Mouse (Mus musculus): ENCODE results near the gene Tspoap1.

Gene Tspoap1

GRCm38 (mm10) chr11:87744964-87745363, 15.4 kb upstream of the Tspoap1 start:
- no peak for ATAC-seq (ENCODE audit: insufficient number of reproducible peaks, low FRiP score, low TSS enrichment)

- no peak for ATAC-seq (ENCODE audit: insufficient number of reproducible peaks, low FRiP score, low TSS enrichment)
These were observed 14.4 kb upstream of the Tspoap1 start for GRCm38 (mm10) chr11:87745632-87746555.

- no peak for ATAC-seq (ENCODE audit: insufficient number of reproducible peaks, low FRiP score, low TSS enrichment)
These were observed 13.0 kb upstream of the Tspoap1 start for GRCm38 (mm10) chr11:87747312-87747711.

GRCm38 (mm10) chr11:87747716-87748115, 12.6 kb upstream of the Tspoap1 start:
- no peak for ATAC-seq (ENCODE audit: insufficient number of reproducible peaks, low FRiP score, low TSS enrichment)

- no peak for ATAC-seq (ENCODE audit: insufficient number of reproducible peaks, low FRiP score, low TSS enrichment)
These were observed 11.9 kb upstream of the Tspoap1 start for GRCm38 (mm10) chr11:87748132-87749119.

GRCm38 (mm10) chr11:87749192-87750042, 10.9 kb upstream of the Tspoap1 start:
- ATAC-seq (ENCODE audit: insufficient number of reproducible peaks, low FRiP score, low TSS enrichment), result no peak

GRCm38 (mm10) chr11:87750043-87750421, 10.3 kb upstream of the Tspoap1 start:
- no peak for ATAC-seq (ENCODE audit: insufficient number of reproducible peaks, low FRiP score, low TSS enrichment)

GRCm38 (mm10) chr11:87750521-87750920, 9.8 kb upstream of the Tspoap1 start:
- ATAC-seq (ENCODE audit: insufficient number of reproducible peaks, low FRiP score, low TSS enrichment), result no peak

- ATAC-seq (ENCODE audit: insufficient number of reproducible peaks, low FRiP score, low TSS enrichment), result no peak
These were observed 9.3 kb upstream of the Tspoap1 start for GRCm38 (mm10) chr11:87751031-87751430.

GRCm38 (mm10) chr11:87751491-87751966, 8.8 kb upstream of the Tspoap1 start:
- ATAC-seq (ENCODE audit: insufficient number of reproducible peaks, low FRiP score, low TSS enrichment), result no peak

GRCm38 (mm10) chr11:87752307-87752706, 8.0 kb upstream of the Tspoap1 start:
- ATAC-seq (ENCODE audit: insufficient number of reproducible peaks, low FRiP score, low TSS enrichment), result no peak

GRCm38 (mm10) chr11:87753255-87753654, 7.1 kb upstream of the Tspoap1 start:
- no peak for ATAC-seq (ENCODE audit: insufficient number of reproducible peaks, low FRiP score, low TSS enrichment)

GRCm38 (mm10) chr11:87753891-87754501, 6.3 kb upstream of the Tspoap1 start:
- ATAC-seq (ENCODE audit: insufficient number of reproducible peaks, low FRiP score, low TSS enrichment), result no peak

GRCm38 (mm10) chr11:87754603-87755002, 5.7 kb upstream of the Tspoap1 start:
- no peak for ATAC-seq (ENCODE audit: insufficient number of reproducible peaks, low FRiP score, low TSS enrichment)

GRCm38 (mm10) chr11:87755360-87756017, 4.9 kb upstream of the Tspoap1 start:
- ATAC-seq (ENCODE audit: insufficient number of reproducible peaks, low FRiP score, low TSS enrichment), result no peak

GRCm38 (mm10) chr11:87756251-87756820, 4.0 kb upstream of the Tspoap1 start:
- ATAC-seq (ENCODE audit: insufficient number of reproducible peaks, low FRiP score, low TSS enrichment), result no peak

GRCm38 (mm10) chr11:87757001-87757954, 3.1 kb upstream of the Tspoap1 start:
- ATAC-seq (ENCODE audit: insufficient number of reproducible peaks, low FRiP score, low TSS enrichment), result no peak

All from cerebellum, adult (tissue).